Mouse (Mus musculus) WW6 (cell line): ENCODE results near the gene Camk2n1.

ENCODE experiments used
- DNase-seq: peaks from one replicate; pipeline ENCODE4 v3.0.0-alpha.2; 2013; ENCODE audit warnings: low read depth, low spot score

Camk2n1 gene

DNA sequence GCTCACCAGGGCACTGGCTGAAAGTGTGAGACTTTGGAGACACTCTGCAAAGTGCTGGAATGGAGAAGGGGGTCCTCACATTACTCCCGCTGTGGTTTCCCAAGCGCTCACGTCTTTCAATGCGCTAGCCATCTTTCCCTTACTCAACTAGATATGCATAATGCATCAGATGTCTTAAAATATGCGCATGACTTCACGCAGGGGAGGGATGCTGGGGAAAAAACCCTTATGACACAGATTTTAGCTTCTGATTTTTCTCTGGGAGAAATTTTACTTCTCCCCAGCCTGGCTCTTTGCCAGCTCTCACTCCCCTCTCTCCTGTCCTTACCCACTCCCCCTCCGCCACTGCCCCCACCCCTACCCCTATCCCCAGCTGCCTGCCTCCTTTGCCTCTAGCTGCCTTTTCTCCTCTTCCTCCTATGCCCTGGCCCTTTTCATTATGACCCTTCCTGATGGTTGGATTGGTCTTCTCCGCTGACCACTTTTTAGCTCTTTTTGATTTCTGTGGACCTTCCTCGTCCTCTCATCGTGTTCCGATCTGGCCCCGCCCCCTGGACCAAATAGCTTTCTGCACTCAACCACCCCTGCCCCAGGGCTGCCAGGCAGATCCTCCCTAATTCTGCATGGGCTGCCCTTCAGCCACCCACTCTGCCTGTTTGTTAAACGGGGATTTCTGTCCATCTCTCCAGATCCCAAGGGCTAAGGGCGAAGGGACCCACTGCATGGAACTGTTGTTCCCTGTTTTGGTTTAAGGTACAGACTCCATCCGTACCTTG, 6.1 kb upstream of the Camk2n1 start:
- no peak for DNase-seq

DNA sequence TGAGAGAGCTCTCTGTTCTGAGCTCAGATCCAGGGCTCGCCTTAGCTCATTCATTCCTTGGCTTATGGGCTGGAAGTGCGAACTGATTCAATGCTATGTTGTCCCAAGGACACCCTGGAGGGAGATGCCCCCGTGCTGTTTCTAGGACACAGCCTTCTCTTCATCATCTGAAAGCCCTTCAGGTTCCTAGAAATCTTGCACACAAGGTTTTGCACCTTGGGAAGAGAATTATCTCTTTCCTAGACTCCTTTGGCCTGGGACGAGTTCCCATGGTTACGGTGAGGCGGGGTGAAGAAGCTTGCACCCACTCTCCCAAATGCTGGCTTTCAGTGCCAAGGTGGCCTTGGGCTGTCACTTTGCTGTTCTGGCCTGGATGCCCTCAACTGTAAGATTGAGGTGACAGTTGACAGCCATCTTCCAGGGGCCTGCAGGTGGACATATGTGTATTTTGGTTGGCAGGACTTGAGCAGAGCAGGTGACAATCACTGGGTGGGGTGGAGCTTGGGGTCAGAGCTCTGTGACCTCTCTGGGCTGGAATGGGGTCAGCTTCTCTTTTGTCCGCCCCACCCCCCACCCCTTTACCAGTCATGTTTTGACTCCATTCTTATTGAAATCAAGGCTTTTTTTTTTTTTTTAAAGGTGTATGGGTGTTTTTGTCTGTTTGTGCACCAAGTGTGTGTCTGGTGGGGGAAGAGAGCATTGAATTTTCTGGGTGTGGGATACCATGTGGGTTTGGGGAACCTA, 5.1 kb upstream of the Camk2n1 start:
- no peak for DNase-seq

DNA sequence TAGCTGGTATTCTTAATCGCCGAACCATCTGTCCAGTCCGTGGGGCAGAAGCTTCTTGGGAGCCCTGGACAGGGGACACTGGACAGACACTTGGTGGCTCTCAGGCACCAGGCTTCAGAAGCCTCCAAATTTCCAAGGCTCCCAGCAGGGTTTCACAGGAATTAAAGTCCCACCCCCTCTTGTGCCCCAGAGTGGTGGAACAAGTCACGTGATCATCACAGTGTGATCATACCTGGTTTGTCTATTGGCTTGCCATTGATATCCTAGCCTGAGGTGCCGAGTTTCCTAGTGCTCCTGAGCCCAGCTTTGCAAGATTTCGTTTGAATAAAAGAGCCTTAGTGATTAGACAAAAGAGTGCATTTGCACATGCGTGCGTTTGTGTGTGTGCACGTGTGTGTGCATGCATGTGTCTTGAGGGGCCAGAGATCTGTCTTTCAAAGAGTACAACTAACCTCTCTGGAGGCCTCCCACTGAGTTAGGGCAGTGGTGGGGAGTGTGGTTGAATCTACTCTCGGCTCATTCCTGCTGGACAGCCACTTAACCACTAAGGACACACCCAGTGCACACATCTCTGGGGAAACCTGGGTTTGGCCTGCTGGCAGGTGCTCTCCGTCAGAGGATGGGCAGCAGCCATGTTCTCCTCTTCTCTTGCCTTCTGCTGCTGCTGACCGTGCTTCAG, 4.3 kb upstream of the Camk2n1 start:
- no peak for DNase-seq

DNA sequence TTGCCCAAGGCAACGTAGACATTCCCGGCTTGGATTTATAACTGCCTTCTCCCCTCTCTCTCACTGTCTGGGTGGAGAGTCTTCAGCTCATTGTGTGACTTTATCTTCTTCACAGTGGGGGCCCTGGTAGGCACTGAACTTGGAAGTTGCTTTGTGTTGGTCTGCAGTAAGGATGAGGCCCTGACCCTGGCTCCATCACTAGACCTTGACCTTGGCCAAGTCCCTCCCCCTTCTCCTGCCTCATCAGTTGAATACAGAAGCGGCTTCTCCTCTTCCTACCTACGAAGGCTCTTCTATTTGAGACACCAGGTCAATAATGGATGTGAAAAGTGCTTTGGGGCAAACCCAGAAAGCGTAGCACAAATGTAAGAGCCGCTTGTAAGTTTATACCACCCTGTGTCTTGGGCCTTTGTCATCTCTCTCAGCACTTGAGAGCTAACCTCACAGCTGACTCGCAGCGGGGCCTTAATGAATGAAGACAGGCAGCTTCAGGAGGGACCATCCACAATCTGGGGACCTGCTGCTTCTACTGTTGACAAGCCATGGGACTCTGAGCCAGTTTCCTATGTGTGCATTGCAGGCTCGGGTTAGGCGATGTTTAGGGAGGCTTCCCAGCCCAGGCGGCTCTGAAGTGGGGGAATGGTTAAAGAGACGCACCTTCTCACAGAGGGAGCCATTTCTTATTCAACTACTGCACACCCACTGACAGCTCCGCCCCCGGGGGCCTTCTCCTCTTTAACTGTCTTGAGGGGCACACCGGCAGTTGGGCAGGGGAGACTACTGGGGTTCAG, 1.6 kb upstream of the Camk2n1 start:
- DNase-seq = no peak

DNA sequence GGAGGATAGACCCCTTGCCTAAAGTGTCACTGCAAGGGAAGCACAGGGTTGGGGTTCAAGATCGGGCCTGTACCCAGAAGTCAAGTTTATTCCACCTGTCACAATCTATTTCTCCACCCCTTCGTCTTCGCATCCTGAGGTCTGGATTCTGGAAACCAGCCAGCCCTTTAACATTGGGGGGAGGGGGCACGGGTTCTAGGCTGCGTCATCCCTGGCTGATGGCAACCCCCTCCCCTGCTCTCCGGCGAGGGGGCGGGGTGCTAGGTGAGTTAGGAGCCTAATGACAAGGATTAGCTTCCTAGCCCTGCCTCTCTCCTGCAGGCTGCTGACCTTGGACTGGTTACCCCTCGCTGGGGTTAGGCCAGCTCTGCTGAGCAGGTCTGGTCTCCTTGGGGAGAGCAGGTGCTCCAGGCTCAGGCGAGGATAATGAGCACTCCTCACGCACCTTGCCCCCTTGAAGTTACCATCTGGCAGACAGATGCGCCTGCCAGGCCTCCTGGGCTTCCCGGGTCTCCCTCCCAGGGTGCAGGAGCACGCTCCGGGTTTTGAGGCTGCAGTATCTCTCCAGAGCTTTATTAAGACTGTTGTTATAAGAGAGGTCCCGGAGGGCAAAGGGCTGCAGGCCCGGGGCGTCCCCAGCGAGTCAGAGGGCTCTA, 889 bp upstream of the Camk2n1 start:
- no peak for DNase-seq

DNA sequence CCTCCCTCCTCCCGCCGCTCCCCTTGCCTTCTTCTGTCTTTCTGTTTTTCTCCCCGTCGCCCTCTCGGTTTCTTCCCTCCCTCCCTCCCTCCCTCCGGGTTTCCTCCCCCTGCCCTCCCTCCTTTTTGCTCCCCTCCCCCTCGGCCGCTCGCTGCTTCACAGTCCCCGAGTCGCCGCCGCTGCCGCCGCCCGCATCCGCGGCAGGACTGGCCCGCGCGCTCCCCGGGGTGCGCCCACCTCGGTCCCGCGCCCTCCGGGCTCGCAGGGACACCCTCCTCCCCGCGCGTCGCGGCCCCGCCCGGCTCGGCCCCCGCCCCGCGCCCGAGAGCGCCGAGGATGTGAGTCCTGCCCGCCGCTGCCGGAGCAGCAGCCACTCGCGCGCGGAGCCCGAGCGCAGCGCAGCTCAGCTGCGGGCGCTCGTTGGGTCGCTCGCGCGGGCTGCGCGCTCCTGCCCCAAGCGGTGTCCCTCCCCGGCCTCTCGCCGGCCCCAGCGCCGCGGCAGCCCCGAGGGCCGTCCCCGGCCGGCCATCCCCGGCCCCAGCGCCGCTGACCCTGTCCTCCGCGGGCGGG, 542 bp downstream of the Camk2n1 start:
- no peak for DNase-seq

DNA sequence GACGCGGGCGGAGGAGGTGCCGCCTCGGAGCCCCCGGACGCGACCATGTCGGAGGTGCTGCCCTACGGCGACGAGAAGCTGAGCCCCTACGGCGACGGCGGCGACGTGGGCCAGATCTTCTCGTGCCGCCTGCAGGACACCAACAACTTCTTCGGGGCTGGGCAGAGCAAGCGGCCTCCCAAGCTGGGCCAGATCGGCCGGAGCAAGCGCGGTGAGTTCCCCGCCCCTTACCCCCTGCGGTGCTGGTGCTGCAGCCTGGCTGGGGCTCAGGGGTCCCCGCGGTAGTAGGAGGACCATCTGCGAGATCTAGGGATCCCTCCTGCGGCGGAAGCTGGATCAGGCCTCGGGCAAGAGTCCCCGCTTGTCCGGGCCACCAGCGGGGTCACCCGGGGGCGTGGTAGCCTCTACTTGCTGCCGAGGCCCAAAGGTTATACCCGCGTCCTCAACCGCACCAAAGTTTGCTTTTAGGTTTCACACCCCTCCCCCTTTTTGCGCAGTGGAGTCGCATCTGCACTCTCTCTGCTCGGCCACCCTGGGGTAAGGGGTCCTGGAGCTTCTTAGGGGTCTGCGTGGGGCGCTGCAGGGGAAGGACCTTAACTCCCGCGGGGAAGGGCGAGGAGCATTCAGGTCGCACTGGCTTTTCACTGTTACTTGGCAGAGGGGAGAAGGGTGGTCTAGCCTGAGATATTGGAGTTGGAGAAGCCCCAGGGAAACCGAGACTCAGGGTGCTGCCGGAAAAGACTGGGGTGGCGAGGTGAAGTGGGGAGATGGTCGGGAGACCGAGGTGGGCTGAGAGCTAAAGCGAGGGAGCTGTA, 1.2 kb downstream of the Camk2n1 start:
- DNase-seq = no peak

DNA sequence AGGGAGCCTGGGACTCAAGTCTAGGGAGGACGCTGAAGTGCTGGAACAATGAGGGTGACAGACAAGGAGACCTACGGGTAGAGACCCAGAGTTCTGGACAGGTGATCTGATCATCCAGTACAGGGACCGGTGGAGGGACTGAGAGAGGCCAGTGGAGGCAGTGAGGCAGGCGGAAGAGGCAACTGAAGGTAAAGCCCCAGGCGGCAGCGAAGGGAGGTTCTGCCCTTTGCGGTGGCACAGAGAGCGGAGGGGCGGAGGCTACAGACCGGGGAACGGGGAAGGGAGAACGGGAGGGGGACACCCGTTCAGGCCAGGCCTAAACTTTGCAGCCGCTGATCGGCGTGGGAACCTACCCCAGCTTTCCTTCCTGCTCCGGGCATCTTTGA, 1.8 kb downstream of the Camk2n1 start:
- no peak for DNase-seq

DNA sequence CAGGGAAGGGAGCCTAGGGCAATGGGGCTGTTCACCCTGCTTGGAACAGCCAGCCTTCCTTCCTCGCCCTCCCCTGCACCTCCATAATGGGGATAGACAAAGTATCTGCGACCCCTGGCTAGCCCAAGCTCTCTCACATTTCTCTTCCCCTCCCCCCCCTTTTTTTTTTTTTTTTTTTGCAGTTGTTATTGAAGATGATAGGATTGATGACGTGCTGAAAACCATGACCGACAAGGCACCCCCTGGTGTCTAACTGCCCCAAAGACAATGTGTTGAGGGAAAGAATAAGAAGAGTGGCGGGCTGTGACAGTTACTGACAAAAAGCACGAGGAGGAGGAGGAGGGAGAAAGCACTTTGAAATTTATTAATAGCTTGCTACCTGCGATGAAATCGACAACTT, 2.4 kb downstream of the Camk2n1 start:
- no peak for DNase-seq

DNA sequence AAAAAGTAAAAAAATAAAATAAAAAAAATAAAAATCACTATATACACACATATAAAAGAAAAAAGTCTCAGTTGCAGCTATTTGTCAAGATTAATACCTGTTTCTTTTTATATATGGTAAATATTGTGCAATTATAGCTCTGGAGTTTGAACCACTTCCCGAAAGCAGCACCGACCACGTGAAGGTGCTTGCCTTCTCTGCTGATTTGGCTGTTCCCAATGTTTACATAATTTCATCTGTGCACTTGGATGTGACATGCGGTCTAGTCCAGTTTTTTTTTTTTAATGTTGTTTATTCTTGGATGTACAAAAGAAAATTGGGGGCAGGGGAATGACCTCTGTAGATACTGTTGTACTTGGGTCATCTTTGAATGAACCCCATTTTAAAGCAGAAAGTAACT, 3.0 kb downstream of the Camk2n1 start:
- no peak for DNase-seq

DNA sequence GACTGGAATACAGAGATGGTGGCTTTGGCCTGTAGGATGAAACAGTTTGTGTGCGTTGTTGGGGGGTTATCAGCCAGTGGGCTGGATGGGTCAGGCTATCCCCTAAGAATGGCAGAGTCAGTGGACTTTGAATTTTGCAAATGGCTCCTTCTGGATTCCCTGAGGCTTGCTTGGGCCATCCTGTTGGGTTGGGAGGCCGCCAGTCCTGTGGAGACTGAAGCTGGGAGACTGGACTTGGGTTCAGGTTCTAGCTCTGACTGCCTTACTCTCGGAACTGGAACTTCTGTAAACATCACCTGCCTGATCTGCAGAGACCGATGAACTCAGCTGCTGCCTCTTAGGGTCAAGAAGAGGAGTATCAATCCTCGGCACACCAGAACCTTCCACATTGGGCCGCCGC, 4.1 kb downstream of the Camk2n1 start:
- no peak for DNase-seq

DNA sequence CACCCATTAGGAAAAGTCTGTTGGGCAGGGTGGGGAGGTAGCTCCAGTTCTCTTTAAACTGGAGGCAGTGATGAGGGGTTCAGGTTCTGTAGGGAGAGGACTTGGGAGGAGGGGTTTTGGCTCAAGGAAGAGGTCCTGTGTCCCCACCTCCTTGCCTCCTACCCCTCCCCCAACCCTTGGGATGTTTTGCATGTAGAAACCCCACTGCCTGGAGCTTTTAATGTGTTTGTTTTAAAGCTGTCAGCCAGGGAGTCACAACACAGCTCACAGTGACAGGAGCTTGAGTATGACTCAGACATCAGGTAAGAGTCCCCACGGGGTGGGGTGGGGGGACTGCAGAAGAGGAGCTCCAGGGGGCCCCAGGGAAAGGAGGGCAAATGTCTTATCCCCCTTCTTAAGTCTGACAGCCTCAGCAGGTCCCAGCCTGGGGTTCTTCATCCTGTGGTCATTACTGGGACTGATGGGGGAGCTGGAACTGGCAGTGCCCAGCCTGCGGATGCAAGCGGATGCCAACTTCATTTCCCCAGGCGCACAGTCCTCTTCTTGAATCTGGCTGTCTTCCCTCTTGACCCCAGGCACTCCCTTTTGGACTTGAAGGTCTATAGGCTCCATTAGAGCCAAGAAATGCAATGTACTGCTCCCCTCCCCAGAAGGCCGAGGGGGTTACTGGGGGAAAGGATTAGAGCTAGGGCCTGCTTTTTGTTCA, 4.8 kb downstream of the Camk2n1 start:
- no peak for DNase-seq

DNA sequence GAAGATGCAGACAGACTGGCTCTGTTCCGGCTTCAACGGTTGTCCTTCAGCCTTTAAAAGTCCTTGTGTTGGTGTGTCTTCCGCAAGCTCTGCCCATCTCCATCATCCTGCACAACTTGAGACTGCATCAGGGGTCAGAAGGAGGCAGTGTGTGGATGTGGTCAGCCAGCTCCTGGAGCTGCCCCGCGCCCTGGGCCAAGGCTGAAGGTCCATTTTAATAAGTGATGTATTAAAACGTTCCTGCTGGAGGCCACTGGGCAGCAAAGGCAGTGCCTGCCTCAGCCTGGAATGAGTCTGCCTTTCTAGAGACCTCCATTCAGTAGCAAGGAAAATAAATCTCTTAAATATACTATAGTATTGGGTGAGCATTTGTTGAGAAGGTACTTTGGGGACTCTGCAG, 5.7 kb downstream of the Camk2n1 start:
- DNase-seq = no peak

DNA sequence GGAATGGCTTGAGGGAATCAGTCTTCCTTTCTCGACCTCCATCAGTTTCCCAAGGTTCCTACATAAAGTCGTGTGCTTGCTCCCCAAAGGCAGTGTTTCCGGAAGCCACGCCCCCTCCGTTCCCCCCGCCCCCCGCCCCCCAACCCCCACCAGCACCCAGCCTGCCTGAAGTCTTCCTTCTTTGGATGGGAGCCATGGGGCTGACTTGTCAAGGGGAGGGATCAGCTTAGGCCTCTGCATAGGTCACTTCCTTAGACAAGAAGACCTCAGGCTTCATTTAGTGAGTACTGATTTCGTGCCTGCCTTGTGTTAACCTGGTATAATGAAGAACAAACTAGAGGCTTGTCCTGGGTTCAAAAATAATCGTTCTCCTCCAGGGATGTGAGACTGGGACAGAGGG, 6.8 kb downstream of the Camk2n1 start:
- DNase-seq = no peak

DNA sequence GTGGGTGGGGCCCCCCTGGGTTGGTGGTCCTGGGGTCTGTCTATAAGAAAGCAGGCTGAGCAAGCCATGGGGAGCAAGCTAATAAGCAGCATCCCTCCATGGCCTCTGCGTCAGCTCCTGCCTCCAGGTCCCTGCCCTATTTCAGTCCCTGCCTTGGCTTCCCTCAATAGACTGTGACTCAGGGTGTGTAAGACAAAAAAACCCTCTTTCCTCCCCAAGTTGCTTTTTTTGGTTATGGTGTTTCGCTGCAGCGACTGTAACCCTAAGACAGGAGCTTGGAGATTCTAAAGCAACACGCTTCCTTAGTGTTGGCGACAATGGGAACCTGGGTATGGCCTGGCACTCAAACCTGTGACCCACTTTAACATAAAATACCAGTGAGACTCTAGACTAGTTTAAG, 7.4 kb downstream of the Camk2n1 start:
- no peak for DNase-seq

DNA sequence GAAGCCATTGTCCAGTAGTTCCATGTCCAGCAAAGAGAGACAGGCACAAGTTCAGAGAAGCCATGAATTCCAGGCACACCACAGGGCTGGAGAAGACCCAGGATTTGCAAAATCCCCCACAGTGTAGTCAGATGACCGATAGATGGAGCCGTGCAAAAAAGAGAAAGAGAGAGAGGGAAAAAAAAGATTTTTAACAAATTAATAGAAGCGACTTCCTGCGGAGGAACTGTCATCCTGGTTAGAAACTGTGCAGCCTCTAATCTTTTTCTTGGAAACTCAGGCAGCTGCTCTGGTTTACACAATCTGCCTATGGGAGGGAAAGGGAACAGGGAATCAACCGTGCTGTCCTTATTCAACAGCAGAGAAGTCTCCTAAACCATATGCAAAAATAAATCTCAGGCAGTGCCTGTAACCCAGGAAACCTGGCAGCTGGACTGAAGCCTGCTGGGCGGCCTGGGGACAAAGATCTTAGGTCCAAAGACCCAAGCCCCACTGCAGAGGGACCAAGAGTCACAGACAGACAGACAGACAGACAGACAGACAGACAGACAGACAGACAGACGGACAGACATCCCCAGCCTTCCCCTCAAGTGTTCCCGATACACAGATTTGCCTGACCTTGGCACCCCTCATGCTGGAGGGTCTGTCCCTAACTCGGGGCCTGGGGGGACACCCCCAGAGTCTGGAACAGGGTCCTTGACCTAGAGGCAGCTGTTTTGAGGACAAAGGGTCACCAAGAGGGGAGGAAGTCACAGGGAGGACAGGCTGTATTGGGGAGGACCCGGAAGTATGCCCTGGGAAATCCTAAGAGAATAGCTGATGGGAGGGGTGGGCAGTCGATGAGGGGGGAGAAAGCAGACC, 9.1 kb downstream of the Camk2n1 start:
- no peak for DNase-seq

DNA sequence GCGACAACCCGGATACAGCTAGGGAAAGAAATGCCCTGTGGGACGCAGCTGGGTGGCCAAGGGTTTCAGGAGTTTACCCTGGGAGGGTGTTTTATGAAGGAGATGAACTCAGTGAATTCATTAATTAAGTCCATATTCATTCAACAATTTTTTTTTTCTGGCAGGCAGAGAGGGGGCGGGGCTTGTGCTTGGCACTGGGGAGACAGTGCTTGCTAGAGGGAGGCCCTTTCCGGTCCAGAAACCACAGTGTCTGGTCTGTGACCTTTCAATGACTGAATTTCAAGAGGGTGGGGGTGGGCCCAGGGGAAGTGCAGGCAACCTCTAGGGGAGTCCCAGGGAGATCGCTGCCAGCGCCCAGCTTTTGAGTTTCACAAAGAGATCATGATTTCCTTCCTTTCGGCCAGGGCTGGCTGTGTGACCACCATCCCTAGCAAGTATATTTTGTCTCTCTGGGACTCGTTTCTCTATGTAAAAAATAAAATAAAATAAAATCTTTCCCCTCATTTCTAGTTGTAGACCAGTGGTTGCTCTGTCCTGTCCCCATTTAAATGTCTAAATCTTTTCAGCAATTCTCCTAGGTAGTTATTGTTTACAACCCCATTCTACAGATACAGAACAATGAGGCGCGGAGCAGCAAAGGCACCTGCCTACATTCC, 9.8 kb downstream of the Camk2n1 start:
- no peak for DNase-seq
